In genomic region chr10:71285126-71285580, GRCm38 (mm10) we compare ENCODE assay signal across 8 mouse cellular contexts. TPM values are rescaled to one million over a fixed set of nuclear protein-coding genes. Genes with fewer than 3 reads are reported as not detected.
DNase-seq lines count a peak whose midpoint lies in the region; ATAC-seq and TF ChIP-seq lines count a peak whose summit lies in the region.

Gene Ube2d1 (minus strand): TSS chr10:71285262.

- no peaks in the 10 kb centered on the region for H3K36me3 ChIP-seq in erythroblast, embryonic 14.5 days (ENCODE audit: control insufficient read depth)
- H3K36me3 ChIP-seq in embryonic facial prominence, embryonic 11.5 days (replicated peaks; ENCODE audit: control insufficient read depth, insufficient read depth, low read depth, low read length): no peaks in the 10 kb centered on the region; the same call in 1 of the 2 replicates
- peaks cover 5% of the 10 kb centered on the region for H3K36me3 ChIP-seq in heart, adult 2 months (ENCODE audit: control insufficient read depth, insufficient read depth, low read length)
- H3K36me3 ChIP-seq in limb, embryonic 14.5 days (ENCODE audit: control insufficient read depth, insufficient read depth, low read length): 0 out of 2 replicates have a peak, but pooled peaks cover 3% of the 10 kb centered on the region
- H3K36me3 ChIP-seq in midbrain, embryonic 16.5 days (ENCODE audit: control insufficient read depth, insufficient read depth, low read length): no peaks in the 10 kb centered on the region
- no peaks in the 10 kb centered on the region for H3K36me3 ChIP-seq in spleen, adult 2 months (ENCODE audit: control insufficient read depth, insufficient read depth, low read length)

- peak; percentile 60 for TF ChIP-seq CTCF in heart, adult 2 months (IDR thresholded peaks at IDR 0.05)
- 0 out of 2 replicates have a peak, but pooled peaks have one; percentile 2 for TF ChIP-seq CTCF in spleen, adult 2 months (IDR thresholded peaks at IDR 0.05; ENCODE audit: extremely low read depth, insufficient read depth, insufficient read length, insufficient replicate concordance)

- intact Hi-C loops in heart, adult 2 months (cut with DNase I): loop anchor here (2.0 to 5.0 kb wide), 2 partner anchors 48 to 62 kb away; partner anchors contain the start of gene Ipmk

- no peak for TF ChIP-seq EP300 in heart, adult 2 months (IDR thresholded peaks at IDR 0.05; ENCODE audit: insufficient read depth, low read depth, low read length)

- H3K4me2 ChIP-seq in embryonic facial prominence, embryonic 11.5 days (ENCODE audit: low read depth, low read length): peak within 1 kb of the TSS; percentile 71
- peak within 1 kb of the TSS; percentile 70 for H3K4me2 ChIP-seq in limb, embryonic 14.5 days (replicated peaks; ENCODE audit: low read depth, low read length, severe bottlenecking)
- peak within 1 kb of the TSS; percentile 60 for H3K4me2 ChIP-seq in midbrain, embryonic 16.5 days (ENCODE audit: low read length)

- H3K79me2 ChIP-seq in heart, adult 2 months (replicated peaks; ENCODE audit: control insufficient read depth, insufficient read depth, low read length): peaks cover 1% of the 10 kb centered on the region; the same call in 1 of the 2 replicates

- WGBS in embryonic facial prominence, embryonic 11.5 days: under 1% methylated on average over 42 of the region's 50 CpGs
- WGBS in heart, adult 2 months: 1% methylated on average over 46 of the region's 50 CpGs
- WGBS in limb, embryonic 14.5 days: 0% methylated on average over 38 of the region's 50 CpGs
- WGBS in midbrain, embryonic 16.5 days: under 1% methylated on average over 49 of the region's 50 CpGs
- under 1% methylated on average over 49 of the region's 50 CpGs for WGBS in spleen, adult 2 months

- H3K27me3 ChIP-seq in erythroblast, embryonic 14.5 days (ENCODE audit: control insufficient read depth): peaks cover 27% of the 10 kb centered on the region
- H3K27me3 ChIP-seq in embryonic facial prominence, embryonic 11.5 days (ENCODE audit: control insufficient read depth, insufficient read depth, low read length): no peaks in the 10 kb centered on the region
- no peaks in the 10 kb centered on the region for H3K27me3 ChIP-seq in heart, adult 2 months (ENCODE audit: control insufficient read depth, insufficient read depth, low read length)
- H3K27me3 ChIP-seq in limb, embryonic 14.5 days (ENCODE audit: control insufficient read depth, insufficient read depth, low read length): no peaks in the 10 kb centered on the region
- H3K27me3 ChIP-seq in midbrain, embryonic 16.5 days (ENCODE audit: control insufficient read depth, insufficient read depth, low read depth, low read length): no peaks in the 10 kb centered on the region
- no peaks in the 10 kb centered on the region for H3K27me3 ChIP-seq in spleen, adult 2 months (ENCODE audit: control insufficient read depth, insufficient read depth, low read length)

- H3K27ac ChIP-seq in embryonic facial prominence, embryonic 11.5 days (replicated peaks; ENCODE audit: low read depth, low read length): peak within 1 kb of the TSS; percentile 47
- peak within 1 kb of the TSS; percentile 89 for H3K27ac ChIP-seq in heart, adult 2 months
- peak within 1 kb of the TSS; percentile 48; the same call in 1 of the 2 replicates for H3K27ac ChIP-seq in limb, embryonic 14.5 days (replicated peaks; ENCODE audit: low read depth, low read length)
- peak within 1 kb of the TSS; percentile 91 for H3K27ac ChIP-seq in midbrain, embryonic 16.5 days (ENCODE audit: low read length)
- H3K27ac ChIP-seq in spleen, adult 2 months (ENCODE audit: insufficient read depth, low read length): no peak within 1 kb of the TSS; the same call in 1 of the 2 replicates

- H3K4me3 ChIP-seq in erythroblast, embryonic 14.5 days (replicated peaks): peak within 1 kb of the TSS; percentile 65
- peak within 1 kb of the TSS; percentile 92 for H3K4me3 ChIP-seq in embryonic facial prominence, embryonic 11.5 days (ENCODE audit: low read depth, low read length)
- H3K4me3 ChIP-seq in heart, adult 2 months: peak within 1 kb of the TSS; percentile 93
- H3K4me3 ChIP-seq in limb, embryonic 14.5 days (replicated peaks; ENCODE audit: low read length): peak within 1 kb of the TSS; percentile 79
- peak within 1 kb of the TSS; percentile 93 for H3K4me3 ChIP-seq in midbrain, embryonic 16.5 days (ENCODE audit: low read depth, low read length)
- H3K4me3 ChIP-seq in spleen, adult 2 months (ENCODE audit: extremely low read depth, insufficient read depth, insufficient read length): peak within 1 kb of the TSS; percentile 75

- DNase-seq in embryonic facial prominence, embryonic 11.5 days (ENCODE audit: low spot score): peak; percentile 85
- peak; percentile 92 for DNase-seq in heart, adult 2 months
- DNase-seq in kidney, adult 8-10 months: peak; percentile 76 to 86
- DNase-seq in limb, embryonic 14.5 days (ENCODE audit: low spot score): peak; percentile 79
- peak; percentile 26 to 86 for DNase-seq in spleen, adult 2 months (ENCODE audit: low read depth in 1 of 2, low spot score in 2 of 2)

- peak within 1 kb of the TSS; percentile 94 for H3K9ac ChIP-seq in embryonic facial prominence, embryonic 11.5 days (replicated peaks; ENCODE audit: low read length)
- peak within 1 kb of the TSS; percentile 92 for H3K9ac ChIP-seq in heart, adult 2 months (ENCODE audit: low read depth, low read length)
- H3K9ac ChIP-seq in limb, embryonic 14.5 days (ENCODE audit: low read depth, low read length, severe bottlenecking): peak within 1 kb of the TSS; percentile 94
- peak within 1 kb of the TSS; percentile 99 for H3K9ac ChIP-seq in midbrain, embryonic 16.5 days (ENCODE audit: low read depth, low read length)

- ATAC-seq in erythroblast, adult 5-6 weeks (replicated peaks; ENCODE audit: low FRiP score, poor library complexity, severe bottlenecking): no peak
- peak; percentile 89 for ATAC-seq in embryonic facial prominence, embryonic 11.5 days (replicated peaks; ENCODE audit: insufficient number of reproducible peaks, low FRiP score, low TSS enrichment, low read depth)
- ATAC-seq in limb, embryonic 14.5 days (ENCODE audit: low FRiP score, low read depth): peak; percentile 93
- peak; percentile 96 for ATAC-seq in midbrain, embryonic 16.5 days

- peaks cover 11% of the 10 kb centered on the region for H3K4me1 ChIP-seq in erythroblast, embryonic 14.5 days (ENCODE audit: control insufficient read depth)
- peaks cover 3% of the 10 kb centered on the region; the same call in 1 of the 2 replicates for H3K4me1 ChIP-seq in embryonic facial prominence, embryonic 11.5 days (ENCODE audit: control insufficient read depth, insufficient read depth, low read length)
- peaks cover 6% of the 10 kb centered on the region for H3K4me1 ChIP-seq in heart, adult 2 months (ENCODE audit: control insufficient read depth, insufficient read depth, low read length)
- peaks cover 14% of the 10 kb centered on the region for H3K4me1 ChIP-seq in limb, embryonic 14.5 days (ENCODE audit: control insufficient read depth, insufficient read depth, low read length)
- peaks cover 28% of the 10 kb centered on the region for H3K4me1 ChIP-seq in midbrain, embryonic 16.5 days (ENCODE audit: control insufficient read depth, insufficient read depth, low read length)
- H3K4me1 ChIP-seq in spleen, adult 2 months (ENCODE audit: control insufficient read depth, insufficient read depth, insufficient read length): peaks cover 4% of the 10 kb centered on the region; the same call in 1 of the 2 replicates

- peak; percentile 73; the same call in 1 of the 2 replicates for TF ChIP-seq POLR2A in heart, adult 2 months (IDR thresholded peaks at IDR 0.05; ENCODE audit: insufficient read depth, low read depth, low read length)
- peak; percentile 84; the same call in 1 of the 2 replicates for TF ChIP-seq POLR2A in limb, embryonic 14.5 days (IDR thresholded peaks at IDR 0.05; ENCODE audit: borderline replicate concordance, extremely low read depth, insufficient read depth, insufficient read length)
- TF ChIP-seq POLR2A in spleen, adult 2 months (IDR thresholded peaks at IDR 0.05; ENCODE audit: low read depth, low read length): peak; percentile 28; the same call in 1 of the 2 replicates

- no peaks in the 10 kb centered on the region for H3K9me3 ChIP-seq in erythroblast, embryonic 14.5 days (ENCODE audit: control insufficient read depth, low read length)
- H3K9me3 ChIP-seq in embryonic facial prominence, embryonic 11.5 days (replicated peaks; ENCODE audit: control insufficient read depth, low read length): no peaks in the 10 kb centered on the region
- H3K9me3 ChIP-seq in limb, embryonic 14.5 days (ENCODE audit: control insufficient read depth, low read length): no peaks in the 10 kb centered on the region
- H3K9me3 ChIP-seq in midbrain, embryonic 16.5 days (replicated peaks; ENCODE audit: control insufficient read depth, low read length, poor library complexity, severe bottlenecking): no peaks in the 10 kb centered on the region

RNA-seq across cellular contexts. Expression of gene Ube2d1, which starts in this region (rescaled TPM):
- polyA plus RNA-seq in erythroblast, embryonic 14.5 days (2012): 0.07 TPM in 1 of 2 replicates, not detected in the other
- total RNA-seq in erythroblast, adult 5-6 weeks (2015; ENCODE audit: low replicate concordance): 9.0 and 21.1 TPM in 2 replicates
- 2.6 and 6.4 TPM in 2 replicates for total RNA-seq in erythroblast, adult 5-6 weeks (2017; ENCODE audit: low replicate concordance)
- polyA plus RNA-seq in embryonic facial prominence, embryonic 11.5 days (2014; fragmentation: Nextera tagmentation; extraction: Ambion mirVana): 149 and 158 TPM in 2 replicates
- total RNA-seq in heart, adult 2 months (2021): 10 to 100 TPM; 40.5 to 46.8 TPM
- 48.7 and 76.4 TPM in 2 replicates for polyA plus RNA-seq in heart, adult 2 months (2012; rRNA removed)
- 89.5 and 103 TPM in 2 replicates for polyA plus RNA-seq in limb, embryonic 14.5 days (2012; rRNA removed)
- 76.3 and 82.0 TPM in 2 replicates for polyA plus RNA-seq in limb, embryonic 14.5 days (2014; fragmentation: Nextera tagmentation; extraction: Ambion mirVana)
- 187 and 193 TPM in 2 replicates for polyA plus RNA-seq in midbrain, embryonic 16.5 days (2015; fragmentation: Nextera tagmentation; extraction: Ambion mirVana)
- 29.4 and 48.9 TPM in 2 replicates for polyA plus RNA-seq in spleen, adult 2 months (2012; rRNA removed)

Comparison
In these comparisons a context has a peak if more than half of its experiments do, and no peak if none do; other contexts are left out.
1. RNA of gene Ube2d1 (polyA plus RNA-seq): 187 to 193 TPM in midbrain, embryonic 16.5 days, 149 to 158 TPM in embryonic facial prominence, embryonic 11.5 days, 76.3 to 103 TPM in limb, embryonic 14.5 days, 48.7 to 76.4 TPM in heart, adult 2 months and 29.4 to 48.9 TPM in spleen, adult 2 months; 0.07 TPM in erythroblast, embryonic 14.5 days; every median in the first group is over 10 times any median in the second.
2. POLR2A ChIP-seq: peak in every context shown above with its lines; median percentile 84 in limb, embryonic 14.5 days; 73 in heart, adult 2 months; 28 in spleen, adult 2 months.
3. Peak in every context shown above with its lines, with median percentiles within 50 percentile points of each other: H3K4me3 ChIP-seq, DNase-seq, H3K4me2 ChIP-seq and H3K9ac ChIP-seq.